Mouse (Mus musculus) stomach, postnatal 0 days (tissue): ENCODE measurements around the gene Parm1. TPM values are rescaled to one million over a fixed set of nuclear protein-coding genes. Genes with fewer than 3 reads are reported as not detected.

Source experiments
- ATAC-seq: fragments of 200-750 bp; cut with Nextera tagmentation; 2 replicates; pipeline ENCODE4 v1.8.0; 2017; ENCODE audit not compliant: low FRiP score, low TSS enrichment
- DNase-seq: peaks from one replicate; pipeline ENCODE4 v3.0.0-alpha.2; 2016; ENCODE audit warnings: low spot score
- H3K27ac ChIP-seq: fragments of 300-500 bp; sonication (generic); replicated peaks from 2 replicates; pipeline ENCODE4 v1.5.1; 2014; ENCODE audit warnings: mild to moderate bottlenecking, control low read depth
- H3K27me3 ChIP-seq: fragments of 300-500 bp; sonication (generic); 2 replicates; pipeline ENCODE4 v1.6.1; 2014; ENCODE audit warnings: low read length; ENCODE audit not compliant: control insufficient read depth, insufficient read depth
- H3K36me3 ChIP-seq: fragments of 300-500 bp; sonication (generic); 2 replicates; pipeline ENCODE4 v1.6.1; 2014; ENCODE audit warnings: low read length, mixed read lengths; ENCODE audit not compliant: control insufficient read depth, insufficient read depth
- H3K4me1 ChIP-seq: fragments of 300-500 bp; sonication (generic); replicated peaks from 2 replicates; pipeline ENCODE4 v1.6.1; 2014; ENCODE audit warnings: antibody characterized with exemption; ENCODE audit not compliant: control insufficient read depth, insufficient read depth
- H3K4me2 ChIP-seq: fragments of 300-500 bp; sonication (generic); replicated peaks from 2 replicates; pipeline ENCODE4 v1.6.1; 2014; ENCODE audit warnings: low read depth, mild to moderate bottlenecking, control low read depth, moderate library complexity
- H3K4me3 ChIP-seq: fragments of 300-500 bp; sonication (generic); 2 replicates; pipeline ENCODE4 v1.5.1; 2014; ENCODE audit warnings: low read depth, low read length, control low read depth
- H3K9ac ChIP-seq: fragments of 300-500 bp; sonication (generic); 2 replicates; pipeline ENCODE4 v1.6.1; 2014; ENCODE audit warnings: mild to moderate bottlenecking, low read length, control low read depth, mixed read lengths
- H3K9me3 ChIP-seq: fragments of 300-500 bp; sonication (generic); 2 replicates; pipeline ENCODE4 v1.6.1; 2016; ENCODE audit warnings: low read length; ENCODE audit not compliant: control insufficient read depth
- CTCF ChIP-seq: IDR thresholded peaks from 2 replicates; pipeline ENCODE4 v1.5.1; 2016; ENCODE audit warnings: antibody characterized with exemption, low read depth, mild to moderate bottlenecking, moderate library complexity
- EP300 ChIP-seq: optimal IDR thresholded peaks from 2 replicates; pipeline ENCODE3; 2016; ENCODE audit warnings: antibody characterized with exemption
- WGBS: fragments of 180-500 bp; shearing (Covaris S2); extraction: QIAGEN DNeasy Blood & Tissue Kit; methylation state at CpG from one replicate; pipeline ENCODE4 v1.1.7; 2014; 5-methylcytosine and 5-hydroxymethylcytosine counted together
- polyA plus RNA-seq: library from polyadenylated mRNA; unstranded; fragments of >200 nt; fragmentation: Nextera tagmentation; extraction: Ambion mirVana; gene quantifications from 2 replicates; pipeline ENCODE4 v1.2.1, GENCODE M21; 2015

Parm1 gene
- polyA plus RNA-seq, 1 experiment from 2014 or later, result 24.7 TPM

DNA sequence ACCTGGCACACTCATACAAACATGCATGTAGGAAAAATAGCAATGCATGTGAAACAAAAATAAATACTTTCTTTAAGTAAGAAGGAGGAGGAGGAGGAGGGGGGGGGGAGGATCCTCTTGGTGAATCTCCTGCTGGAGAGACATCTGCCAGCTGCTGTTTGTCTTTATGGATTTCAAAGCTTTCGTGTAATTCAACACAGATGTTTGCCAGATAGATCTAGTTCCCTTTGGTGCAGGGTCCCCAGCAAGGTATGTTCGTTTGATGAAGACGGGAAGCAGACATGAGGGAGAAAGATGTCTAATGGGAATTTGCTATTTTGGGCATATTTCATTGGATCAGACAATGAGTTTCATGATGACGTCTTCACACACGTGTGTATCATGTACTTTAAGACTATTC, 23.0 kb upstream of the Parm1 start:
- Histone ChIP-seq H3K4me2 (no peak overlapping the region), H3K9ac (no peak overlapping the region), H3K4me3 (no peak overlapping the region), H3K36me3 (no peaks in the 10 kb centered on the region), H3K9me3 (no peaks in the 10 kb centered on the region), H3K27me3 (no peaks in the 10 kb centered on the region), H3K27ac (no peak overlapping the region), H3K4me1 (no peaks in the 10 kb centered on the region)
- ATAC-seq, result no peak
- DNase-seq, result no peak
- 33% methylated on average over 5 of the region's 5 CpGs for WGBS
- TF ChIP-seq CTCF (no peak), EP300 (no peak)

DNA sequence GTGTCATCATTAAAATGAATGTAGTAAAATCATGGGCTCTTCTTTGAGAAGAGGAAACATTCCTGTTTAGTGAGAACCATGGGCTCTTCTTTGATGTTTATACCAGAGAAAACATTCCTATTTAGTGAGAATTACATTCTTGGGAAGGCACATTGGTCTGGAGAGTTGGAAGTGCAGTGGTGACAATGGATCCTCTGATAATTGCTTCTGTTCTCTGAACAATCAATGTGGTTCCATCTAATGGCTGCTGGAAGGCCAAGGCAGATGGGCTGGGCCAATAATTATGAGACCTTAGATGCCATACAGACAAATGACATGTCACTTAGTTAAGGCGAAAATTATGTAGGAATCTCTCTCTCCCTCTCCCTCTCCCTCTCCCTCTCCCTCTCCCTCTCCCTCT, 16.1 kb upstream of the Parm1 start:
- TF ChIP-seq CTCF, result no peak
- no peak for TF ChIP-seq EP300
- ATAC-seq (no peak), DNase-seq (no peak)
- WGBS, result 60% methylated on average over 1 of the region's 1 CpGs
- no peak overlapping the region for H3K4me2 ChIP-seq
- H3K9ac ChIP-seq, result no peak overlapping the region
- no peaks in the 10 kb centered on the region for H3K9me3 ChIP-seq
- H3K4me1 ChIP-seq, result no peaks in the 10 kb centered on the region
- H3K27me3 ChIP-seq, result no peaks in the 10 kb centered on the region
- H3K4me3 ChIP-seq, result no peak overlapping the region
- no peaks in the 10 kb centered on the region for H3K36me3 ChIP-seq
- H3K27ac ChIP-seq, result no peak overlapping the region

DNA sequence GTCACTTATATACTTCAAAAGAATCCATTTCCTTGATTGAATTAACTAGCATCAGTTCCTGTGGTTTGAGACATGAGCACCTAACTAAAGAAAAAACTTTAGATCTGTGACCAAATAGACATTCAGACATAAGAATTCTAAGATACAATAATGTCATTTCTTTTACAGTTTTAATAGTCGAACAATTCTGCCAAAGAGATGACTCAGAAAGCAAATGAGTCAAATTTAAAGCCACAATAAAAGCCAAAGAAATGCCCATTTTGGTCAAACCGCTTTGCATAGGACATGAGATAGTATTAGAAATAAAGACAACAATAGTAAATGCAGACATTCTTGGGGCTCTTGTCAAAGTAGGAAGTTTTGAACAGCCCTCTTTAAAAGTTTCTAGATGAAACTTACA, 15.0 kb upstream of the Parm1 start:
- no peak overlapping the region for H3K27ac ChIP-seq
- no peaks in the 10 kb centered on the region for H3K4me1 ChIP-seq
- no peaks in the 10 kb centered on the region for H3K36me3 ChIP-seq
- TF ChIP-seq CTCF (no peak), EP300 (no peak)
- H3K9ac ChIP-seq, result no peak overlapping the region
- no peak overlapping the region for H3K4me3 ChIP-seq
- DNase-seq (no peak), ATAC-seq (no peak)
- no peaks in the 10 kb centered on the region for H3K27me3 ChIP-seq
- 82% methylated on average over 2 of the region's 2 CpGs for WGBS
- H3K9me3 ChIP-seq, result no peaks in the 10 kb centered on the region
- H3K4me2 ChIP-seq, result no peak overlapping the region

DNA sequence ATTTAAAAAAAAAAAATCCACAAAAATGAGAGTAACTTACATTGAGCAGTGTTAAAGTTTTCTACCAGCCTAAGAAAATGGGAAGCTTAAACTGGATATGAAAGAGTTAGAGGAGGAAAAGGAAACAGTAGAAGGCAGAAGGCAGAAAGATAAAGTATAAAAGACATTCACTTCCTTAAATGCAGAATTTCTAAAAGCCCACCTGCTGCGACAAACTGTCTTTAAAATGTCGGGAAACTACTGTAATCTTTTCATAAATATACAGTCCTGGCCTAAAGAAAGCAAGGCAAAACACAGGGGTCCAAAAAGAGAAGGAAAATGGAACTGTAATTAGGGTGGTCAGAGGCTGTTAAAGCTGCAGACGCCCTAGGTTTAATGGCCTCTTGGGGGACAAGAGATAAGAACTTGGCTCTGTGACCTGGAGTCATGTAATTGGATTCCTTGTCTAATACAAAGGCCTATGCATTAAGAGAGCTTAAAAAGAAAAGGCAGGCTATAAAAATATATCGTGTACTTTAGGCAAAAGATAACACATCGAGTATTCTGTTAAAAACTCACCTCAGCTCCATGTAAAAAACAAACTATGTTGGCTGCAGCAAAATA, 13.0 kb upstream of the Parm1 start:
- ATAC-seq (no peak), DNase-seq (no peak)
- Histone ChIP-seq H3K9ac (no peak overlapping the region), H3K27me3 (no peaks in the 10 kb centered on the region), H3K4me1 (no peaks in the 10 kb centered on the region), H3K36me3 (no peaks in the 10 kb centered on the region), H3K4me2 (no peak overlapping the region), H3K9me3 (no peaks in the 10 kb centered on the region), H3K4me3 (no peak overlapping the region), H3K27ac (no peak overlapping the region)
- 28% methylated on average over 5 of the region's 5 CpGs for WGBS
- TF ChIP-seq CTCF (no peak), EP300 (no peak)

DNA sequence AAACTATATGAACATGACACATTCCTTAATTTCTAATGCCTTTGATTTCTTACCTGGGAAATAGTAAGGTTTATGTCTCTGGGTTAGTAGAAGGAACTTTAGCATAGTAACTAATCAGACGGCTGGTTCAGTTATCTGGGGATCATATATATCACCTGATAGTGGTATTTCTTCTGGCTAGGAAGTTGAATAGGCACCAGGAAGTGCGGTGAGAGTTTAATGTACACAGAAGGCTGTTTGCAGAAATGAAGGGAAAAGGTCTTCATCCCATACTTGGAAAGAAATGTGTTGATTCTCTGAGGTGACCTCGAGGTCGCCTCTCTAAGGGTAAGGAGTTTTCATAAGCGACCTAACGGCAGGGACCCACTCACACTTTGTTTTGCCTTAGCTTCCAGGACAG, 338 bp upstream of the Parm1 start:
- WGBS, result 17% methylated on average over 6 of the region's 6 CpGs

DNA sequence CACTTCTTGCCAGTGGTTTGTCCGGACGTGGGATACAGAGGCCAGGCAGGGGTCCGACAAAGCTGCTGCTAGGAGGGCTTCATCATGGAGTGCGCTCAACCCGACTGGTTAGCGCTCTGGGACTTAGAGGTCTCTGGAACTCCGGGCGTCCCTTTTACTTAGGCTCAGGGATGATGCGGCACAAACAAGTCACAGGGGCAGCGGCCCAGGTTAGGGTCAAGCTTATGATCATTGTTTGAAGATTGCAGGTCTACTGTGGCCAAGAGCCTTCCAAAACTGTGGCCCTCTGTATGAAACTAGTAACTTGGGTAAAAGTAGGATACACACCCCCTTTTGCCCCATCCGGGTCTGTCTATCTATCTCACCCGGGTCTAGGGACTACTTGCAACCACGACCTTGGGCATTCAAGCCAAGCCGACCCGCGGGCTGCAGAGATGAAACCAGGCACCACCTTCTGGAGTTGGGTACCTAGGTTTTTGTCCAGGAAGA, 931 bp downstream of the Parm1 start:
- Histone ChIP-seq H3K27me3 (no peaks in the 10 kb centered on the region), H3K4me3 (peak overlapping the region; percentile 69), H3K27ac (peak overlapping the region; percentile 70), H3K36me3 (no peaks in the 10 kb centered on the region), H3K9ac (peak overlapping the region; percentile 53), H3K9me3 (no peaks in the 10 kb centered on the region), H3K4me2 (peak overlapping the region; percentile 63), H3K4me1 (no peaks in the 10 kb centered on the region)
- WGBS, result 2% methylated on average over 16 of the region's 16 CpGs
- peak; percentile 26 for DNase-seq
- ATAC-seq, result no peak
- no peak for TF ChIP-seq EP300

More for the DNA sequence above, 338 bp upstream of the Parm1 start:
- Histone ChIP-seq H3K36me3 (no peaks in the 10 kb centered on the region), H3K27ac (0 out of 2 replicates have a peak overlapping the region, but pooled peaks have one; percentile 30), H3K27me3 (no peaks in the 10 kb centered on the region), H3K9me3 (no peaks in the 10 kb centered on the region), H3K9ac (peak overlapping the region; percentile 53; the same call in 1 of the 2 replicates), H3K4me1 (no peaks in the 10 kb centered on the region), H3K4me3 (peak overlapping the region; percentile 69; the same call in 1 of the 2 replicates), H3K4me2 (no peak overlapping the region; the same call in 1 of the 2 replicates)
- TF ChIP-seq CTCF (no peak), EP300 (no peak)
- ATAC-seq, result peak; percentile 62
- DNase-seq, result no peak
